Mouse (Mus musculus) bone marrow, adult 2 months (tissue): ENCODE data around the gene Sema6c.

Experiments
- CTCF ChIP-seq: fragments of 200-500 bp; IDR thresholded peaks from 2 replicates; pipeline ENCODE4 v1.5.1; 2011; ENCODE audit warnings: low read length, control low read depth; ENCODE audit not compliant: control insufficient read depth, insufficient read depth
- POLR2A ChIP-seq: fragments of 200-500 bp; IDR thresholded peaks from 2 replicates; pipeline ENCODE4 v1.6.1; 2011; ENCODE audit warnings: low read depth, mild to moderate bottlenecking, control low read depth, low read length, borderline replicate concordance; ENCODE audit not compliant: control insufficient read depth

GRCm38 (mm10) chr3:95194721-95195135 lies 34.5 kb downstream of the Sema6c start:
- no peak for TF ChIP-seq POLR2A
- no peak for TF ChIP-seq CTCF
